Mouse (Mus musculus) midbrain, embryonic 13.5 days (tissue): ENCODE measurements around the gene H2afy. TPM values are rescaled to one million over a fixed set of nuclear protein-coding genes. Genes with fewer than 3 reads are reported as not detected.

ENCODE experiments used
- ATAC-seq: fragments of 200-750 bp; cut with Nextera tagmentation; 2 replicates; pipeline ENCODE4 v1.8.0; 2017; ENCODE audit warnings: mild to moderate bottlenecking, moderate TSS enrichment, moderate library complexity
- H3K27ac ChIP-seq: fragments of 300-500 bp; sonication (generic); 2 replicates; pipeline ENCODE4 v1.5.1; 2015; ENCODE audit warnings: inconsistent platforms, mild to moderate bottlenecking, moderate library complexity
- H3K27me3 ChIP-seq: fragments of 300-500 bp; sonication (generic); 2 replicates; pipeline ENCODE4 v1.6.1; 2015; ENCODE audit warnings: mild to moderate bottlenecking, inconsistent platforms
- H3K36me3 ChIP-seq: fragments of 300-500 bp; sonication (generic); 2 replicates; pipeline ENCODE4 v1.6.1; 2015; ENCODE audit warnings: mild to moderate bottlenecking, inconsistent platforms
- H3K4me1 ChIP-seq: fragments of 300-500 bp; sonication (generic); replicated peaks from 2 replicates; pipeline ENCODE4 v1.6.1; 2015; ENCODE audit warnings: inconsistent platforms
- H3K4me2 ChIP-seq: fragments of 300-500 bp; sonication (generic); replicated peaks from 2 replicates; pipeline ENCODE4 v1.6.1; 2015; ENCODE audit warnings: moderate library complexity, mild to moderate bottlenecking, inconsistent platforms
- H3K4me3 ChIP-seq: fragments of 300-500 bp; sonication (generic); replicated peaks from 2 replicates; pipeline ENCODE4 v1.5.1; 2015; ENCODE audit warnings: mild to moderate bottlenecking, inconsistent platforms
- H3K9ac ChIP-seq: fragments of 300-500 bp; sonication (generic); replicated peaks from 2 replicates; pipeline ENCODE4 v1.6.1; 2015; ENCODE audit warnings: mild to moderate bottlenecking, inconsistent platforms
- H3K9me3 ChIP-seq: fragments of 300-500 bp; sonication (generic); 2 replicates; pipeline ENCODE4 v1.6.1; 2016; ENCODE audit warnings: mild to moderate bottlenecking, inconsistent platforms
- whole genome bisulfite sequencing: fragments of 180-500 bp; shearing (Covaris S2); methylation state at CpG from one replicate; pipeline ENCODE4 v1.1.7; 2015; 5-methylcytosine and 5-hydroxymethylcytosine counted together
- polyA plus RNA-seq: library from polyadenylated mRNA; unstranded; fragments of >200 nt; fragmentation: Nextera tagmentation; extraction: Ambion mirVana; gene quantifications from 2 replicates; pipeline ENCODE4 v1.2.1, GENCODE M21; 2015

The H2afy gene
- polyA plus RNA-seq, 1 experiment from 2014 or later, result 443 TPM

DNA sequence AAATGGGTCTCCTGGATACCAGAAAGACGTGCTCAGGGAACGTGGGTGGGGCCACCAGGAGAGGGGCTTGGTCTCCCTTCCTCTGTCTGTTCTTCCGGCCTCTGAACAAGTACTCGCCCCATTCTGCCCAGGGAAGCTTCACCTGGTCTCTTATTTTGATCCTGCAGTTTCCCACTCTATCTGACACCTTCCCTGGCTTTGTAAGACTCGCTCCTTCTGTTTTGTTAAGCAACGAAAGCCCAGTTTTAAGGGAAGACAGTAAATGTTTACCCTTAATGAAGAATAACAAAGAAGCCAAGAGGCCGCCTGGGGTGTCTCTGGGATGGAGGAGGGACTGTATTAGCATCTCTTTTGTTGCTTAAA is 7.0 kb upstream of the H2afy start:
- WGBS, result 3% methylated on average over 7 of the region's 7 CpGs
- peaks cover 9% of the 10 kb centered on the region for H3K4me1 ChIP-seq
- no peak overlapping the region for H3K9ac ChIP-seq
- ATAC-seq, result no peak
- no peaks in the 10 kb centered on the region for H3K36me3 ChIP-seq
- no peak overlapping the region for H3K4me2 ChIP-seq
- H3K27me3 ChIP-seq, result peaks cover 25% of the 10 kb centered on the region; the same call in 1 of the 2 replicates
- no peaks in the 10 kb centered on the region for H3K9me3 ChIP-seq
- H3K4me3 ChIP-seq, result no peak overlapping the region
- no peak overlapping the region for H3K27ac ChIP-seq

DNA sequence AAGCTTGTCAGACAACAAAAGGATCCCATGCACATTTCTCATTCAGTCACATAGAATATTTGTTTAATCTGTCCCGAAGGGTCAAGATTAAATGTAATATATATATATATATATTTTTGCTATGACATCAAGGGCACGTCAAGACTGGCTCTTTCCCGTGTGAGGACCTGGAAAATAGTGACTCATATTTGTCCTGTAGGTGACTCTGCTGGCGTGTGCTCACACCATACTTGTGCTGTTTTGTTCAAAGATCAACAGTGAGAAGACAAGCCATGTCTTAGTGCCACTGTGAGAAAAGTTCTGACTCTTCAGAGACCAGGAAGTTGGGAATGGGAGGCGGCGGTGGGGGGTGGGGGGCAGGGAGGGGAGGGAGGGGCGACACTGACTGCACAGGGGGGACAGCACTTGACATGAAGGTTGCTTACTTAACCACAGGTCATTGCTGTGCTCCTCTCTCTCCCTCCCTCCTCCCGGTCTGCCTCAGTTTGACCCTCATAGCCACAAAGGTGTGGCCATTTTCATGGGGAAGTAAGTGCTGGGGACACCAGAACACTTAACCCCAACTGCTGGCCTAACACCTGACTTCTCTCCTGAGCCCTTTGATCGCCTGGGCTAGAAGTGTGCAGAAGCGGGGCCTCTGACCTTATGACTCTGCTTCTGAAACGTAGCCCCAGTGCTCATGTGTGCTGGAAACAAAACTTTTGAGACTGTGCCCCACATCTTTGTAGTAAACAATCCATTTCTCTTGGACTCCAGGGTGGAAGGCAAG is 6.4 kb upstream of the H2afy start:
- Histone ChIP-seq H3K4me1 (peaks cover 9% of the 10 kb centered on the region), H3K4me2 (no peak overlapping the region), H3K36me3 (no peaks in the 10 kb centered on the region), H3K9me3 (0 out of 2 replicates have a peak, but pooled peaks cover 3% of the 10 kb centered on the region), H3K9ac (no peak overlapping the region), H3K27me3 (peaks cover 25% of the 10 kb centered on the region; the same call in 1 of the 2 replicates), H3K4me3 (no peak overlapping the region), H3K27ac (no peak overlapping the region)
- WGBS, result 23% methylated on average over 11 of the region's 11 CpGs
- no peak for ATAC-seq

- H3K9ac ChIP-seq, result no peak overlapping the region
- no peak for ATAC-seq
- no peak overlapping the region for H3K4me2 ChIP-seq
- 0 out of 2 replicates have a peak, but pooled peaks cover 5% of the 10 kb centered on the region for H3K9me3 ChIP-seq
- no peaks in the 10 kb centered on the region for H3K36me3 ChIP-seq
- peaks cover 19% of the 10 kb centered on the region for H3K4me1 ChIP-seq
- 0 out of 2 replicates have a peak, but pooled peaks cover 17% of the 10 kb centered on the region for H3K27me3 ChIP-seq
- H3K27ac ChIP-seq, result no peak overlapping the region
- 67% methylated on average over 6 of the region's 6 CpGs for WGBS
- H3K4me3 ChIP-seq, result no peak overlapping the region
These were observed 3.1 kb upstream of the H2afy start for GRCm38 (mm10) chr13:56139167-56139751.

- WGBS, result 2% methylated on average over 62 of the region's 89 CpGs
- peaks cover 31% of the 10 kb centered on the region for H3K4me1 ChIP-seq
- peaks cover 14% of the 10 kb centered on the region for H3K36me3 ChIP-seq
- peak overlapping the region; percentile 89 for H3K27ac ChIP-seq
- H3K9ac ChIP-seq, result peak overlapping the region; percentile 98
- H3K4me2 ChIP-seq, result peak overlapping the region; percentile 94
- H3K27me3 ChIP-seq, result 0 out of 2 replicates have a peak, but pooled peaks cover 3% of the 10 kb centered on the region
- peak overlapping the region; percentile 100 for H3K4me3 ChIP-seq
- 0 out of 2 replicates have a peak, but pooled peaks cover 5% of the 10 kb centered on the region for H3K9me3 ChIP-seq
- ATAC-seq, result peak; percentile 82
These were observed 719 bp downstream of the H2afy start for GRCm38 (mm10) chr13:56135231-56136052.

DNA sequence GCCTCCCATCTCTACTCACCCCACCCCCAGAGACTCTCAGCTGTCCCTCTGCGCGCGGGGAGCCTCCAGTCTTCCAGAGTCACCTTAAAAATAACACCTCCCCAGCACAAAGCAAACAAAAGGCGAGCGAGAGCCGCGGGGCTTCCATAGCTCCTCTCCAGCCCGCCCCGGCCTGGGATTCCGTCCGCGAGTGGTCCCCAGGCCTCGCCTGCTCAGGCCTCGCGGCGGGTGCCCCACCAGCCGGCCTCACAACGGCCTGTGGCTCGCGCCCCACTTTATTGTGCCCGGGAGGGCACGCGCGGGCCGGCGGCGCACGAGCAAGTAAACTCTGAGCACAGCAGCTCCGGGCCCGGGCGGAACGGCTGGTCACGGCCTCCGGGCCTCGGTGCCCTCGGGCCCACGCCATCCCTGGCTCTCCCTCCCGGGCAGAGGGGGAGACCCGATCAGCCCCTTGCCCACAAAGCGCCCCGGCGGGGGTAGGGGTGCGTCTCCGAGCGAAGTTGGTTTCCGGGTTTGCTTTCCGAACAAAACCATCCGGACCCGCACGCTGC is 1.5 kb downstream of the H2afy start:
- WGBS, result 0% methylated on average over 48 of the region's 50 CpGs

DNA sequence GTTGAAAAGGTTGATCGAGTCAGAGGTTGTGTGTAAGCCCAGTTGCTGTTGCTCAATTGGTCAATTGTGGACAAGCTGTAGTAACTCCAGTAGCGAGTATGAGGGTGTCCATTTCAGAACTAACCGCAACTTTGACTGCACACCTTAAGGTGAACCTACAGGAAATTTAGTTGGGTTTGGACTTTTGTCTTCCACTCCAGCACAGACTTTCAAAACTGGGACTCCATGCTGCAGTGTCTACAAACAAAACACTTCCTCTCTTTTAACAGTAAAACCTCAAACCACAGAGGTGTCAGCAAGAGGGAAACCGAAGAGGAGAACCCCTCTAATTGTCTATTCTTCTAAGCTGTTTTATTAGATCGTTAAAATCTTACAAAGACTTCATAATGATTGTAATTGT is 2.1 kb downstream of the H2afy start:
- Histone ChIP-seq H3K9ac (peak overlapping the region; percentile 98), H3K27ac (no peak overlapping the region), H3K4me3 (peak overlapping the region; percentile 100), H3K27me3 (0 out of 2 replicates have a peak, but pooled peaks cover 3% of the 10 kb centered on the region), H3K4me2 (peak overlapping the region; percentile 94), H3K36me3 (peaks cover 24% of the 10 kb centered on the region), H3K4me1 (peaks cover 31% of the 10 kb centered on the region), H3K9me3 (0 out of 2 replicates have a peak, but pooled peaks cover 5% of the 10 kb centered on the region)
- 54% methylated on average over 5 of the region's 5 CpGs for WGBS
- ATAC-seq, result no peak

More for the DNA sequence above, 1.5 kb downstream of the H2afy start:
- Histone ChIP-seq H3K36me3 (peaks cover 21% of the 10 kb centered on the region), H3K9me3 (0 out of 2 replicates have a peak, but pooled peaks cover 5% of the 10 kb centered on the region), H3K4me1 (peaks cover 31% of the 10 kb centered on the region), H3K9ac (peak overlapping the region; percentile 98), H3K27me3 (0 out of 2 replicates have a peak, but pooled peaks cover 3% of the 10 kb centered on the region), H3K27ac (peak overlapping the region; percentile 89), H3K4me3 (peak overlapping the region; percentile 100), H3K4me2 (peak overlapping the region; percentile 94)
- ATAC-seq, result peak; percentile 64

- H3K4me1 ChIP-seq, result peaks cover 31% of the 10 kb centered on the region
- no peak overlapping the region for H3K4me3 ChIP-seq
- no peaks in the 10 kb centered on the region for H3K27me3 ChIP-seq
- H3K36me3 ChIP-seq, result peaks cover 32% of the 10 kb centered on the region
- no peak overlapping the region for H3K27ac ChIP-seq
- H3K4me2 ChIP-seq, result peak overlapping the region; percentile 94; the same call in 1 of the 2 replicates
- ATAC-seq, result no peak
- 92% methylated on average over 7 of the region's 7 CpGs for WGBS
- H3K9ac ChIP-seq, result 0 out of 2 replicates have a peak overlapping the region, but pooled peaks have one; percentile 25
- 0 out of 2 replicates have a peak, but pooled peaks cover 5% of the 10 kb centered on the region for H3K9me3 ChIP-seq
These were observed 3.2 kb downstream of the H2afy start for GRCm38 (mm10) chr13:56132941-56133340.

DNA sequence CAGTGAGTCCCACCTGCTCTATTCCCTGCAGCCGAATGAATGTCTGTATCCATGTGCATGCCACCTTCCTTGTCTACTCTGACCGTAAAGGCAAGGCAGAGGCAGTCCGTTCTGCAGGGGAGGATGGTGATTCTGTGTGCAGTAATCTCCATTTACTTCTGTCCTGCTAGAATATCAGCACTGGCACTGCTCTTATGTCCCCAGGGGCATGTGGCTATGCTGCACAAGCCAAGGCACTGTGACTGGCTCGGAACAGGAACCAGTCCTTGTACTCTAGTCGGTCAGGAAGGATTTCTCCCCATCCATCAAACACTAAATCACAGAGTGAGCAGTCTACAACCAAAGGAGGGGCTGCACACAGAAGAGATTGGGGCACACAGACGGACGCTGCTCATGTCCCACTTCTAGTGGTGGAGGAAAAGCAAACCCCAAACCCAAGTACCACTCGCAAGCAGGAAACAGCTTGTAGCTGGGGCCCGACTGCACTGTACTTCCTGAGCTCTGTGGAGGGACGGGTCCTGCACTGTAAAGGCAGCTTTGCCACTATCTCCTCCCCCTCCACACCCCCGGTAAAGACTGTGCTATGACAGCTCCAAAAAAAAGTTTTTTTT is 3.7 kb downstream of the H2afy start:
- WGBS, result 88% methylated on average over 11 of the region's 11 CpGs
- Histone ChIP-seq H3K4me2 (no peak overlapping the region), H3K9ac (no peak overlapping the region), H3K27me3 (no peaks in the 10 kb centered on the region), H3K36me3 (peaks cover 37% of the 10 kb centered on the region), H3K27ac (no peak overlapping the region), H3K4me1 (peaks cover 31% of the 10 kb centered on the region), H3K9me3 (0 out of 2 replicates have a peak, but pooled peaks cover under 1% of the 10 kb centered on the region), H3K4me3 (no peak overlapping the region)
- ATAC-seq, result no peak

DNA sequence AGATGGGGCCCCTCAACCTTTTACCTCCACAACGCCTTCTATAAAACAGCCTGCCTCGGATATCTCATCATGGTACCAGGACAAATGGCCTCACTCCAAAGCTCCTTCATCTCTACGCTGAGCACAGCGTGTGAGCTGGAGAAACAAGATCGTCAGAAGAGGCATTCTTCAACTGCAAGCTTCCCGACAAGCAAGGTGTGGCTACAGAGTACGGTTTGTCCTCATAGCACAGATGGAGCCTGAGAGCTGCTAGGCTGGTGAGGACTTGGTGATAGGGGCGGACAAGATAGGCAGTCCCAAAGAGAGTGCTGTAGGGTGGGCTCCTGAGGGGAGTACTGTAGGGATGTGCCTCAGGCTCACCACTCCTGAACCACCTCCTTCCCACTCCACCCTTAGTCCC is 5.6 kb downstream of the H2afy start:
- Histone ChIP-seq H3K36me3 (peaks cover 56% of the 10 kb centered on the region), H3K27me3 (no peaks in the 10 kb centered on the region), H3K4me1 (peaks cover 24% of the 10 kb centered on the region), H3K4me3 (no peak overlapping the region), H3K4me2 (no peak overlapping the region), H3K9ac (no peak overlapping the region), H3K9me3 (no peaks in the 10 kb centered on the region), H3K27ac (no peak overlapping the region)
- WGBS, result 94% methylated on average over 8 of the region's 8 CpGs
- no peak for ATAC-seq

GRCm38 (mm10) chr13:56129578-56129977 is 6.6 kb downstream of the H2afy start:
- Histone ChIP-seq H3K27me3 (no peaks in the 10 kb centered on the region), H3K4me3 (no peak overlapping the region), H3K9me3 (no peaks in the 10 kb centered on the region), H3K4me2 (no peak overlapping the region), H3K27ac (no peak overlapping the region), H3K4me1 (peaks cover 24% of the 10 kb centered on the region), H3K36me3 (peaks cover 65% of the 10 kb centered on the region), H3K9ac (no peak overlapping the region)
- WGBS, result 97% methylated on average over 3 of the region's 3 CpGs
- ATAC-seq, result no peak

DNA sequence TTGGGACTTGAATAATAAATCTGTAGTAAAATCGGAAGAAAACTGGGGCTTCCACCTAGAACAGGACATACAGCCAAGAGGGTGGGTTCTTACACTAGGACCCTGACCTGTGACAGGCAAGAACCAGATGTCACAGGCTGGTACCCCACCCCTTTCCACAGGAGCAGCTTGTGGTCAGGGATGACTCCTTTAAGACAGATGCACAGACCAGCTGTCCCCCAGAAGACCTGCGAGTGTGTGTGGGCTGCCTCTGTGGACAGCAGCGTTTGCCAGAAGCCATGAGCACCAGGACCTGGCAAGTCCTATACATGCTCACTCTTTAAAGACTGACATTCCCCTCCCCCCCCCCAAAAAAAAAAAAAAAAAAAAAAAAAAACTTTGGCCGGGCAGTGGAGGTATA is 7.1 kb downstream of the H2afy start:
- H3K4me3 ChIP-seq, result no peak overlapping the region

More for the DNA sequence above, 7.1 kb downstream of the H2afy start:
- WGBS, result 97% methylated on average over 4 of the region's 4 CpGs
- Histone ChIP-seq H3K4me1 (peaks cover 19% of the 10 kb centered on the region), H3K27me3 (no peaks in the 10 kb centered on the region), H3K27ac (no peak overlapping the region), H3K4me2 (no peak overlapping the region), H3K36me3 (peaks cover 71% of the 10 kb centered on the region), H3K9me3 (no peaks in the 10 kb centered on the region), H3K9ac (no peak overlapping the region)
- no peak for ATAC-seq
